Mouse (Mus musculus): ENCODE measurements around the gene Cwc22.

- no peak for TF ChIP-seq CTCF (IDR thresholded peaks at IDR 0.05)
- TF ChIP-seq EP300 (IDR thresholded peaks at IDR 0.05): no peak
Measured at GRCm38 (mm10) chr2:77975606-77976005, 29.4 kb upstream of the Cwc22 start.

Data from lung, postnatal 0 days (tissue).